Mouse (Mus musculus) CH12.LX (cell line): ENCODE measurements around the gene Nrp2. TPM values are rescaled to one million over a fixed set of nuclear protein-coding genes. Genes with fewer than 3 reads are reported as not detected.

Experiments
- DNase-seq: peaks from one replicate; pipeline ENCODE4 v3.0.0-alpha.2; 2013; ENCODE audit errors: extremely low read depth
- H3K27ac ChIP-seq: 2 replicates; pipeline ENCODE4 v1.5.1; 2012; ENCODE audit warnings: low read depth, mild to moderate bottlenecking, control low read depth, moderate library complexity; ENCODE audit not compliant: insufficient read depth
- H3K27me3 ChIP-seq: replicated peaks from 2 replicates; pipeline ENCODE3; 2012; ENCODE audit warnings: inconsistent platforms
- H3K36me3 ChIP-seq, 2 experiments: replicated peaks in 1 of 2; 2 replicates each; pipeline versions ENCODE3 to v1.6.1; 2012; ENCODE audit warnings: inconsistent platforms in 1 of 2, low read length in 1 of 2, mild to moderate bottlenecking in 1 of 2, mixed read lengths in 1 of 2, moderate library complexity in 1 of 2; ENCODE audit not compliant: control insufficient read depth in 1 of 2, insufficient read depth in 1 of 2
- H3K4me1 ChIP-seq, 2 experiments: 2 replicates each; pipeline ENCODE4 v1.6.1; 2012; ENCODE audit warnings: inconsistent platforms in 1 of 2, moderate library complexity in 1 of 2; ENCODE audit not compliant: insufficient read depth in 2 of 2, control insufficient read depth in 1 of 2
- H3K4me2 ChIP-seq: 2 replicates; pipeline ENCODE4 v1.6.1; 2012; ENCODE audit warnings: low read depth, mild to moderate bottlenecking, control low read depth; ENCODE audit not compliant: poor library complexity, insufficient read depth, severe bottlenecking
- H3K4me3 ChIP-seq, 3 experiments: fragments of 150-350 bp in 1 of 3; sonication (generic) in 1 of 3; replicated peaks in 1 of 3; 2 replicates each; pipeline versions ENCODE3 to v1.5.1; 2011 to 2012; ENCODE audit warnings: low read depth in 2 of 3, low read length in 2 of 3, mild to moderate bottlenecking in 2 of 3, moderate library complexity in 2 of 3, control low read depth in 1 of 3, improper control_type of control experiment in 1 of 3, inconsistent platforms in 1 of 3, mixed read lengths in 1 of 3; ENCODE audit not compliant: poor library complexity in 1 of 3
- H3K79me2 ChIP-seq: replicated peaks from 2 replicates; pipeline ENCODE4 v1.6.1; 2012; ENCODE audit warnings: mild to moderate bottlenecking, moderate library complexity; ENCODE audit not compliant: control insufficient read depth, poor library complexity, insufficient read depth, severe bottlenecking; ENCODE audit errors: extremely low read depth
- H3K9ac ChIP-seq: 2 replicates; pipeline ENCODE4 v1.6.1; 2012; ENCODE audit warnings: low read depth, mild to moderate bottlenecking, control low read depth, moderate library complexity; ENCODE audit not compliant: insufficient read depth
- H3K9me3 ChIP-seq: replicated peaks from 2 replicates; pipeline ENCODE3; 2012; ENCODE audit warnings: low read length, inconsistent platforms, mixed read lengths
- CHD2 ChIP-seq: IDR thresholded peaks from 2 replicates; pipeline ENCODE4 v1.6.1; 2011; ENCODE audit warnings: low read length, improper control_type of control experiment
- CTCF ChIP-seq, 2 experiments: IDR thresholded peaks in 1 of 2; conservative IDR thresholded peaks in 1 of 2; 2 replicates each; pipeline ENCODE4 v1.5.1; 2011 to 2012; ENCODE audit warnings: low read depth in 2 of 2, low read length in 2 of 2, improper control_type of control experiment in 1 of 2, inconsistent platforms in 1 of 2, mild to moderate bottlenecking in 1 of 2, moderate library complexity in 1 of 2
- EP300 ChIP-seq: IDR thresholded peaks from 2 replicates; pipeline ENCODE4 v1.6.1; 2011; ENCODE audit warnings: low read length, improper control_type of control experiment
- GABPA ChIP-seq: IDR thresholded peaks from 2 replicates; pipeline ENCODE4 v1.6.1; 2012; ENCODE audit warnings: low read depth, low read length, improper control_type of control experiment, inconsistent platforms; ENCODE audit not compliant: insufficient replicate concordance
- HCFC1 ChIP-seq: IDR thresholded peaks from 2 replicates; pipeline ENCODE4 v1.6.1; 2012; ENCODE audit warnings: low read depth, mild to moderate bottlenecking, inconsistent platforms, low read length, improper control_type of control experiment
- IRF4 ChIP-seq: IDR thresholded peaks from 2 replicates; pipeline ENCODE4 v1.6.1; 2014; ENCODE audit warnings: low read depth, mild to moderate bottlenecking, inconsistent platforms, low read length, improper control_type of control experiment
- KAT2A ChIP-seq: IDR thresholded peaks from 2 replicates; pipeline ENCODE4 v1.6.1; 2012; ENCODE audit warnings: low read length, improper control_type of control experiment, inconsistent platforms; ENCODE audit not compliant: insufficient replicate concordance
- MAFK ChIP-seq: IDR thresholded peaks from 2 replicates; pipeline ENCODE4 v1.6.1; 2011; ENCODE audit warnings: low read length, improper control_type of control experiment; ENCODE audit not compliant: insufficient replicate concordance
- MEF2A ChIP-seq: IDR thresholded peaks from 2 replicates; pipeline ENCODE4 v1.6.1; 2014; ENCODE audit warnings: low read depth, mild to moderate bottlenecking, inconsistent platforms, low read length, improper control_type of control experiment, borderline replicate concordance
- MYC ChIP-seq: IDR thresholded peaks from 2 replicates; pipeline ENCODE4 v1.6.1; 2011; ENCODE audit warnings: low read depth, mild to moderate bottlenecking, improper control_type of control experiment, low read length
- NELFE ChIP-seq: IDR thresholded peaks from 2 replicates; pipeline ENCODE4 v1.6.1; 2011; ENCODE audit warnings: low read depth, low read length, improper control_type of control experiment
- SIN3A ChIP-seq: IDR thresholded peaks from 2 replicates; pipeline ENCODE4 v1.6.1; 2012; ENCODE audit warnings: low read length, improper control_type of control experiment, inconsistent platforms
- TCF12 ChIP-seq: IDR thresholded peaks from 2 replicates; pipeline ENCODE4 v1.6.1; 2014; ENCODE audit warnings: low read depth, mild to moderate bottlenecking, inconsistent platforms, low read length, improper control_type of control experiment
- UBTF ChIP-seq: IDR thresholded peaks from 2 replicates; pipeline ENCODE4 v1.6.1; 2012; ENCODE audit warnings: low read depth, mild to moderate bottlenecking, inconsistent platforms, low read length, improper control_type of control experiment, moderate library complexity
- ZKSCAN1 ChIP-seq: IDR thresholded peaks from 2 replicates; pipeline ENCODE4 v1.6.1; 2012; ENCODE audit warnings: low read depth, inconsistent platforms, low read length, improper control_type of control experiment, borderline replicate concordance
- ZMIZ1 ChIP-seq: IDR thresholded peaks from 2 replicates; pipeline ENCODE4 v1.6.1; 2012; ENCODE audit warnings: low read depth, mild to moderate bottlenecking, inconsistent platforms, low read length, improper control_type of control experiment
- dilution Hi-C: fragments of 300-500 bp; cut with MboI; formaldehyde crosslinking; loops from 2 replicates; pipeline ENCODE4 v1.14.3; 2020; ENCODE audit warnings: low sequenced_read_pairs; ENCODE audit not compliant: extremely low pct_unique_long_range_greater_than_20kb, extremely low pct_ligation_motif_present
- in situ Hi-C: fragments of 300-500 bp; cut with MboI; formaldehyde crosslinking; loops from 3 replicates; pipeline ENCODE4 v1.14.3; 2019; ENCODE audit warnings: low sequenced_read_pairs, low pct_ligation_motif_present, low pct_unique_long_range_greater_than_20kb, mixed read lengths
- polyA plus RNA-seq: library from polyadenylated mRNA; unstranded; fragments of >175 nt; gene quantifications from 2 replicates; pipeline ENCODE4 v1.2.1, GENCODE M21; 2012; ENCODE audit warnings: low read depth; ENCODE audit not compliant: insufficient read length
- total RNA-seq, 2 experiments: library from RNA; depleted of rRNA; stranded (reverse); fragments of 300-350 nt in 1 of 2; fragments of >200 nt in 1 of 2; gene quantifications; 2 replicates each; pipeline ENCODE4 v1.2.3; 2012 to 2014

The Nrp2 gene
- total and polyA plus RNA-seq, 3 experiments, result 16.4 to 24.4 (median 17.3) TPM

DNA sequence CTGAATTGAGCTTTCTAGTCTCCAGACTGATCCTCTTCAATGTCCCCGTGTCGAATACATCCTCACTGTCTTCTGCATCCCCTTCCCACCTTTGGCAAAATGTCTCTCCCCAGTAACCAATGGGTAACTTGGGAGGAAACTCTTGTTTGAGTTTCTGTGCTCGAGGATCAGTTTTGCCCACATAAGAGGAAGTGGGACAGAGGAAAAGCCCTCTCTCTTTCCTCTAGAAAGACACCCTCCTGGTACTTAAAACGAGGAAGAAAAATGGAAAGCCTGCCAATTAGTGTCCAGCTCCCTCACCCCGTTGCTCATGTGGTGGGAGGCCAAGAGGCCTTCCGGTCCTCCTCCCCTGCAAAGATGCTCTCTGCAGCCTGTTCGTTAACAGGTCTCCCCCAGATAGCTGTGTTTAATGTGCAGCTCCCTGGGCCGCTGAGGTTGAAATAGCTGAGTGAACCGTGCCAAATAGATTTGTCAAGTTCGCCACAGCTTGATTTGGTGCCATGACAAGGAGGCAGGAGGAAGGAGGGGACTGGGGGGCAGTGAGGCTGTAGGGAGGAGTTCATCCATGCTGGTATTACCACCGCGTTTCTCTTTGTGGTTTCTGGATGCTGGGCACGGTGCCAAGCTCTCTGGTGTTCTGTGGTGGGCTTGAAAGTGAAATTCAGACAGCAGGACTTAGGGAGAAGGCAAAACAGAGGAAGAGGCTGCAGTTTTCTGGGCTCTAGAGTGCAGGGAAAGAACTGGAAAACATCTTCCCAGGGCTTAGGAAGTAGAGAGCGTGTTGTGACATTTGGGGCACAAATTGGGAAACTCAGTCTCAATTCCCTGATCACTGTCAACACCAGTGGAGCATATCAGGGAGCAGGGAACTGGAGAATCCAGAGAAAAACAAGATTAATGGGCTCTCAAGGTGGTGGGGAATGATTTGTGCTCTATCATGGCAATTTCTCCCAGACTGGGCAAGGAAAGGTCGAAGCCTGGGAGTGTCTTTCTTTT, 48.2 kb downstream of the Nrp2 start:
- TF ChIP-seq MYC, result no peak
- no peak for TF ChIP-seq NELFE
- TF ChIP-seq SIN3A, result no peak
- TF ChIP-seq TCF12, result no peak
- peak; percentile 64 for TF ChIP-seq IRF4
- no peak for TF ChIP-seq UBTF
- no peak for TF ChIP-seq HCFC1
- TF ChIP-seq ZMIZ1, result no peak
- TF ChIP-seq CHD2, result no peak
- TF ChIP-seq CTCF (conservative IDR thresholded peaks at IDR 0.05 in 1 of 2, IDR thresholded peaks at IDR 0.05 in 1 of 2; ENCODE audit: low read depth in 2 of 2, low read length in 2 of 2), result no peak
- peak; percentile 51; the same call in 1 of the 2 replicates for TF ChIP-seq EP300
- TF ChIP-seq MAFK, result no peak
- TF ChIP-seq MEF2A, result no peak
- TF ChIP-seq KAT2A, result no peak
- TF ChIP-seq, all 38 proteins: peak for 2
- Histone ChIP-seq H3K36me3 (peaks cover 22 to 75% of the 10 kb centered on the region in 2 experiments), H3K9me3 (no peaks in the 10 kb centered on the region), H3K4me2 (no peak overlapping the region), H3K9ac (no peak overlapping the region), H3K79me2 (no peaks in the 10 kb centered on the region), H3K27me3 (no peaks in the 10 kb centered on the region), H3K4me1 (peaks cover 14 to 48% of the 10 kb centered on the region in 2 experiments), H3K27ac (no peak overlapping the region), H3K4me3 (no peak overlapping the region)
- dilution Hi-C loops, result no loop called here
- in situ Hi-C loops, result no loop called here
- DNase-seq, result no peak

DNA sequence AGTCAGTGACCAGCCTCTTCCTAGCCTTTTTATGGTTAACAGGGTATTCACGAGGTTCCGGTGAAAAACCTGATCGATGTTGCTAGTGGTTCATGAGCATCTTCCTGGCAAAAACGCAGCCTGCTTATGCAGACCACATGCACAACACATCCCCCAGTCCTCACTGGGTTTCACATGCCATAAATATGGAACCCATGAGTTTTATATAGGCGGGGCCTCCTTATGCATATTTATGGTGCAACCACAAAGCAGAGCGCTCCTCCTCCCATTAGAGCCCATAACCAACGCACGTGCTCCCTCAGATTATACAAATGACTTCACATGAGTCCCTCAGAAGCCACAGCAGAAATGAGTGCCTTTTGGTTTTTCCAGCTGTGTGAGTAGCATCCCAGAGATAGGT, 49.0 kb downstream of the Nrp2 start:
- H3K4me1 ChIP-seq, result peaks cover 14 to 46% of the 10 kb centered on the region in 2 experiments
- no peak overlapping the region for H3K9ac ChIP-seq
- no peak overlapping the region for H3K27ac ChIP-seq
- no peak overlapping the region for H3K4me3 ChIP-seq
- dilution Hi-C loops (no loop called here), in situ Hi-C loops (no loop called here)
- TF ChIP-seq TCF12 (no peak), NELFE (no peak), GABPA (no peak), CTCF (conservative IDR thresholded peaks at IDR 0.05 in 1 of 2, IDR thresholded peaks at IDR 0.05 in 1 of 2; ENCODE audit: low read depth in 2 of 2, low read length in 2 of 2) (no peak), MYC (no peak), ZKSCAN1 (no peak), SIN3A (no peak)
- peaks cover 19 to 73% of the 10 kb centered on the region in 2 experiments for H3K36me3 ChIP-seq
- H3K9me3 ChIP-seq, result peaks cover 5% of the 10 kb centered on the region
- H3K79me2 ChIP-seq, result no peaks in the 10 kb centered on the region
- no peak overlapping the region for H3K4me2 ChIP-seq
- DNase-seq, result no peak
- no peaks in the 10 kb centered on the region for H3K27me3 ChIP-seq
